Comparison of ENCODE assay signal across 10 mouse cellular contexts in the genomic region with DNA sequence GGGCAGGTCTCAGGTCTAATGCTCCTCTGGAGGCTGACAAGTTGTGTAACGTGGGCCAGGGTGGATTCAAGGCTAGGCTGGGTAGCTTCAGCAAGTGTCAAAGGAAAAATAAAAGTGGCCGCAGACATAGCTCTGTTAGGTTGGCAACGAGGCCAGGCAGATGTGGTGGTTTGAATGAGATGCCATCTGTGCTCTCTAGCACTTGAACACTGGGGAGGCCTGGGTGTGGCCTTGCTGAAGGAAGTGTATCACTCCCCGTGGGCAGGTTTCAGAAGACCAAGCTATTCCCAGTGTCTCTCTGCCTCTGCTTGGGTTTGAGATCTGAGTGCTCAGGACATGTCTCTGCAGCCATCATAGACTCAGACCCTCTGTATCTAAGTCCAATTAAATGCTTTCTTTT. TPM values are rescaled to one million over a fixed set of nuclear protein-coding genes. Genes with fewer than 3 reads are reported as not detected.
DNase-seq lines count a peak whose midpoint lies in the region; ATAC-seq and TF ChIP-seq lines count a peak whose summit lies in the region.
"Had no signal": no experiment of that assay in that cellular context is flagged by ENCODE, and none has a peak within 500 bp of the region (broad histone marks: within the 10 kb centered on the region; RNA-seq: fewer than 3 reads in every experiment).

No protein-coding gene starts in this region.

- H3K36me3 ChIP-seq in hindbrain, embryonic 13.5 days = peaks cover 18% of the 10 kb centered on the region
- H3K36me3 ChIP-seq in hindbrain, embryonic 12.5 days = peaks cover 9% of the 10 kb centered on the region
- H3K36me3 ChIP-seq in MEL (ENCODE audit: control insufficient read depth in 1 of 2, insufficient read depth in 2 of 2, low read length in 2 of 2) = peaks cover 0 to 24% of the 10 kb centered on the region in 2 experiments; a peak in 2 of 4 replicates
- H3K36me3 ChIP-seq in embryonic facial prominence, embryonic 15.5 days = peaks cover 17% of the 10 kb centered on the region
- H3K36me3 ChIP-seq in megakaryocyte, embryonic 14.5 days (replicated peaks; ENCODE audit: low read length) = peaks cover 52% of the 10 kb centered on the region

- peak; percentile 76 for DNase-seq in MEL (ENCODE audit: low read depth, low spot score)
- DNase-seq in right cerebral cortex, postnatal 25 days = no peak
- DNase-seq in kidney, postnatal 36 days = no peak
- DNase-seq: gastrocnemius, postnatal 36 days; layer of hippocampus, adult 9-11 months had no signal

- H3K9ac ChIP-seq in hindbrain, embryonic 13.5 days = no peak overlapping the region
- no peak overlapping the region for H3K9ac ChIP-seq in hindbrain, embryonic 12.5 days
- peak overlapping the region; percentile 87 for H3K9ac ChIP-seq in MEL (ENCODE audit: control insufficient read depth, low read depth, low read length, poor library complexity, severe bottlenecking)
- H3K9ac ChIP-seq in embryonic facial prominence, embryonic 15.5 days = no peak overlapping the region

- H3K4me3 ChIP-seq in hindbrain, embryonic 13.5 days = no peak overlapping the region
- no peak overlapping the region for H3K4me3 ChIP-seq in hindbrain, embryonic 12.5 days
- H3K4me3 ChIP-seq in MEL (ENCODE audit: control insufficient read depth in 1 of 2, insufficient read depth in 1 of 2, low read depth in 2 of 2, low read length in 2 of 2) = peak overlapping the region; percentile 77 to 78
- H3K4me3 ChIP-seq in embryonic facial prominence, embryonic 15.5 days (replicated peaks) = no peak overlapping the region
- peak overlapping the region; percentile 14 for H3K4me3 ChIP-seq in megakaryocyte, embryonic 14.5 days (replicated peaks)

- no peak for ATAC-seq in hindbrain, embryonic 13.5 days (ENCODE audit: low FRiP score)
- no peak for ATAC-seq in hindbrain, embryonic 12.5 days (ENCODE audit: low FRiP score)
- ATAC-seq in embryonic facial prominence, embryonic 15.5 days (ENCODE audit: insufficient number of reproducible peaks, low FRiP score, low TSS enrichment, low read depth) = no peak
- ATAC-seq in monocyte, adult 5-6 weeks (replicated peaks; ENCODE audit: insufficient number of reproducible peaks, low FRiP score, low TSS enrichment, poor library complexity, severe bottlenecking) = no peak

- WGBS in hindbrain, embryonic 13.5 days = 55% methylated on average over 4 of the region's 4 CpGs
- WGBS in hindbrain, embryonic 12.5 days = 57% methylated on average over 4 of the region's 4 CpGs
- WGBS in embryonic facial prominence, embryonic 15.5 days = 52% methylated on average over 4 of the region's 4 CpGs

- no peaks in the 10 kb centered on the region for H3K9me3 ChIP-seq in hindbrain, embryonic 13.5 days
- no peaks in the 10 kb centered on the region for H3K9me3 ChIP-seq in hindbrain, embryonic 12.5 days (replicated peaks)
- H3K9me3 ChIP-seq in MEL (replicated peaks; ENCODE audit: insufficient read depth, low read length) = no peaks in the 10 kb centered on the region
- no peaks in the 10 kb centered on the region for H3K9me3 ChIP-seq in embryonic facial prominence, embryonic 15.5 days (replicated peaks)
- H3K9me3 ChIP-seq in megakaryocyte, embryonic 14.5 days = no peaks in the 10 kb centered on the region

- TF ChIP-seq EP300 in MEL (IDR thresholded peaks at IDR 0.05; ENCODE audit: low read depth in 1 of 2, low read length in 2 of 2) = peak in 1 of 2 experiments; percentile 26; a peak in 1 of 4 replicates

- peak overlapping the region; percentile 98; the same call in 1 of the 2 replicates for H3K4me2 ChIP-seq in hindbrain, embryonic 13.5 days
- no peak overlapping the region for H3K4me2 ChIP-seq in hindbrain, embryonic 12.5 days (replicated peaks)
- no peak overlapping the region; the same call in 1 of the 2 replicates for H3K4me2 ChIP-seq in embryonic facial prominence, embryonic 15.5 days (replicated peaks)

- no peak overlapping the region for H3K27ac ChIP-seq in hindbrain, embryonic 13.5 days
- no peak overlapping the region for H3K27ac ChIP-seq in hindbrain, embryonic 12.5 days
- peak overlapping the region; percentile 78 for H3K27ac ChIP-seq in MEL (ENCODE audit: control insufficient read depth, low read depth, low read length)
- peak overlapping the region; percentile 18; the same call in 1 of the 2 replicates for H3K27ac ChIP-seq in embryonic facial prominence, embryonic 15.5 days (replicated peaks)

- no peak for TF ChIP-seq CTCF in MEL (IDR thresholded peaks at IDR 0.05 in 2 of 3, conservative IDR thresholded peaks at IDR 0.05 in 1 of 3; ENCODE audit: control insufficient read depth in 1 of 3, insufficient read depth in 1 of 3, low read depth in 2 of 3, low read length in 3 of 3, poor library complexity in 1 of 3, severe bottlenecking in 1 of 3)

- H3K4me1 ChIP-seq in hindbrain, embryonic 13.5 days (replicated peaks) = peaks cover 23% of the 10 kb centered on the region
- H3K4me1 ChIP-seq in hindbrain, embryonic 12.5 days = peaks cover 12% of the 10 kb centered on the region
- H3K4me1 ChIP-seq in MEL (ENCODE audit: control insufficient read depth in 1 of 2, insufficient read depth in 2 of 2, low read length in 2 of 2) = peaks cover 7 to 19% of the 10 kb centered on the region in 2 experiments
- H3K4me1 ChIP-seq in embryonic facial prominence, embryonic 15.5 days = peaks cover 23% of the 10 kb centered on the region
- H3K4me1 ChIP-seq in megakaryocyte, embryonic 14.5 days = peaks cover 46% of the 10 kb centered on the region

- H3K79me2 ChIP-seq in MEL (ENCODE audit: control insufficient read depth, insufficient read depth, low read length, poor library complexity) = peaks cover 43% of the 10 kb centered on the region

- no peaks in the 10 kb centered on the region for H3K27me3 ChIP-seq in hindbrain, embryonic 13.5 days
- H3K27me3 ChIP-seq in hindbrain, embryonic 12.5 days = no peaks in the 10 kb centered on the region
- no peaks in the 10 kb centered on the region for H3K27me3 ChIP-seq in MEL (ENCODE audit: control insufficient read depth in 1 of 2, insufficient read depth in 2 of 2, low read length in 2 of 2)
- no peaks in the 10 kb centered on the region for H3K27me3 ChIP-seq in embryonic facial prominence, embryonic 15.5 days
- H3K27me3 ChIP-seq in megakaryocyte, embryonic 14.5 days (replicated peaks) = no peaks in the 10 kb centered on the region

- TF ChIP-seq POLR2A in MEL (IDR thresholded peaks at IDR 0.05; ENCODE audit: control insufficient read depth in 1 of 2, insufficient read depth in 1 of 2, low read depth in 1 of 2, low read length in 2 of 2, poor library complexity in 1 of 2) = no peak

- no peak for TF ChIP-seq RAD21 in MEL (IDR thresholded peaks at IDR 0.05; ENCODE audit: low read depth, low read length)

TF ChIP-seq in MEL, 35 proteins besides CTCF, POLR2A, EP300 and RAD21 (continues in another document):
- TF ChIP-seq GATA1 (IDR thresholded peaks at IDR 0.05; ENCODE audit: low read depth, low read length) (no peak), JUND (IDR thresholded peaks at IDR 0.05; ENCODE audit: low read depth, low read length) (no peak), MEF2A (IDR thresholded peaks at IDR 0.05; ENCODE audit: extremely low read depth, insufficient replicate concordance, low read depth, low read length, poor library complexity, severe bottlenecking) (no peak), POLR2AphosphoS2 (IDR thresholded peaks at IDR 0.05; ENCODE audit: low read length) (0 out of 2 replicates have a peak, but pooled peaks have one; percentile 23), MXI1 (IDR thresholded peaks at IDR 0.05; ENCODE audit: low read depth, low read length) (0 out of 2 replicates have a peak, but pooled peaks have one; percentile 13), UBTF (IDR thresholded peaks at IDR 0.05; ENCODE audit: borderline replicate concordance, insufficient read depth, low read depth, low read length) (no peak), E2F4 (IDR thresholded peaks at IDR 0.05; ENCODE audit: borderline replicate concordance, low read depth, low read length) (no peak), ELF1 (IDR thresholded peaks at IDR 0.05; ENCODE audit: low read depth, low read length) (no peak), NRF1 (IDR thresholded peaks at IDR 0.05; ENCODE audit: insufficient read depth, low read depth, low read length, poor library complexity, severe bottlenecking) (no peak)

RNA-seq across cellular contexts. Expression of gene Bag2, which starts 0.9 kb away (rescaled TPM):
- polyA plus RNA-seq in hindbrain, embryonic 13.5 days (2015; fragmentation: Nextera tagmentation; extraction: Ambion mirVana) = 17.8 and 17.9 TPM in 2 replicates
- polyA plus RNA-seq in hindbrain, embryonic 12.5 days (2016; fragmentation: Nextera tagmentation; extraction: Ambion mirVana) = 19.7 and 24.9 TPM in 2 replicates
- 61.7 and 74.2 TPM in 2 replicates for total RNA-seq in MEL (2012; rRNA removed)
- 10 to 100 TPM in 1 of 2 experiments, not detected in 1; 88.8 TPM for polyA plus RNA-seq in MEL (2012; ENCODE audit: insufficient read depth in 1 of 2, insufficient read length in 2 of 2, low read depth in 1 of 2, low replicate concordance in 2 of 2, missing spikeins in 1 of 2)
- polyA plus RNA-seq in embryonic facial prominence, embryonic 15.5 days (2015; fragmentation: Nextera tagmentation; extraction: Ambion mirVana) = 55.5 and 56.6 TPM in 2 replicates
- 4.8 and 13.0 TPM in 2 replicates for polyA plus RNA-seq in megakaryocyte, embryonic 14.5 days (2012; ENCODE audit: insufficient read depth, low replicate concordance)
- total RNA-seq in monocyte, adult 5-6 weeks (2017) = 0.64 to 1.7 TPM (median 1.4 TPM) in 3 replicates

RNA-seq across cellular contexts. Expression of gene Rab23, which starts 38.8 kb away (rescaled TPM):
- polyA plus RNA-seq in hindbrain, embryonic 13.5 days (2015; fragmentation: Nextera tagmentation; extraction: Ambion mirVana) = 25.9 and 28.3 TPM in 2 replicates
- polyA plus RNA-seq in hindbrain, embryonic 12.5 days (2016; fragmentation: Nextera tagmentation; extraction: Ambion mirVana) = 31.0 and 31.2 TPM in 2 replicates
- total RNA-seq in MEL (2012; rRNA removed) = 3.2 and 4.0 TPM in 2 replicates
- 1 to 10 TPM in 1 of 2 experiments, not detected in 1; 9.9 TPM for polyA plus RNA-seq in MEL (2012; ENCODE audit: insufficient read depth in 1 of 2, insufficient read length in 2 of 2, low read depth in 1 of 2, low replicate concordance in 2 of 2, missing spikeins in 1 of 2)
- 28.1 and 28.2 TPM in 2 replicates for polyA plus RNA-seq in embryonic facial prominence, embryonic 15.5 days (2015; fragmentation: Nextera tagmentation; extraction: Ambion mirVana)
- 0.45 TPM in 1 of 2 replicates, not detected in the other for polyA plus RNA-seq in megakaryocyte, embryonic 14.5 days (2012; ENCODE audit: insufficient read depth, low replicate concordance)
- total RNA-seq in monocyte, adult 5-6 weeks (2017) = 0.57 to 4.4 TPM (median 1.8 TPM) in 3 replicates

RNA-seq across cellular contexts. Expression of gene Zfp451, which starts 55.9 kb away (rescaled TPM):
- polyA plus RNA-seq in hindbrain, embryonic 13.5 days (2015; fragmentation: Nextera tagmentation; extraction: Ambion mirVana) = 44.3 and 46.7 TPM in 2 replicates
- polyA plus RNA-seq in hindbrain, embryonic 12.5 days (2016; fragmentation: Nextera tagmentation; extraction: Ambion mirVana) = 51.4 and 55.2 TPM in 2 replicates
- 15.8 and 17.9 TPM in 2 replicates for total RNA-seq in MEL (2012; rRNA removed)
- polyA plus RNA-seq in MEL (2012; ENCODE audit: insufficient read depth in 1 of 2, insufficient read length in 2 of 2, low read depth in 1 of 2, low replicate concordance in 2 of 2, missing spikeins in 1 of 2) = 100 to 1,000 TPM in 1 of 2 experiments, 10 to 100 TPM in 1; 20.6 to 281 TPM
- polyA plus RNA-seq in embryonic facial prominence, embryonic 15.5 days (2015; fragmentation: Nextera tagmentation; extraction: Ambion mirVana) = 23.7 and 25.4 TPM in 2 replicates
- 1.8 and 2.0 TPM in 2 replicates for polyA plus RNA-seq in megakaryocyte, embryonic 14.5 days (2012; ENCODE audit: insufficient read depth, low replicate concordance)
- total RNA-seq in monocyte, adult 5-6 weeks (2017) = 19.3 to 36.8 TPM (median 33.3 TPM) in 3 replicates

Comparison
In these comparisons a context has a peak if more than half of its experiments do, and no peak if none do; other contexts are left out.
1. H3K27ac ChIP-seq: peak in MEL (single experiment) and embryonic facial prominence, embryonic 15.5 days (single experiment); none in hindbrain, embryonic 13.5 days (single experiment) and hindbrain, embryonic 12.5 days (single experiment).
2. H3K4me3 ChIP-seq: peak in MEL (2 of 2) and megakaryocyte, embryonic 14.5 days (single experiment); none in hindbrain, embryonic 13.5 days (single experiment), hindbrain, embryonic 12.5 days (single experiment) and embryonic facial prominence, embryonic 15.5 days (single experiment).